Mouse (Mus musculus): Measurements from ENCODE around the gene Arhgdib.

DNA sequence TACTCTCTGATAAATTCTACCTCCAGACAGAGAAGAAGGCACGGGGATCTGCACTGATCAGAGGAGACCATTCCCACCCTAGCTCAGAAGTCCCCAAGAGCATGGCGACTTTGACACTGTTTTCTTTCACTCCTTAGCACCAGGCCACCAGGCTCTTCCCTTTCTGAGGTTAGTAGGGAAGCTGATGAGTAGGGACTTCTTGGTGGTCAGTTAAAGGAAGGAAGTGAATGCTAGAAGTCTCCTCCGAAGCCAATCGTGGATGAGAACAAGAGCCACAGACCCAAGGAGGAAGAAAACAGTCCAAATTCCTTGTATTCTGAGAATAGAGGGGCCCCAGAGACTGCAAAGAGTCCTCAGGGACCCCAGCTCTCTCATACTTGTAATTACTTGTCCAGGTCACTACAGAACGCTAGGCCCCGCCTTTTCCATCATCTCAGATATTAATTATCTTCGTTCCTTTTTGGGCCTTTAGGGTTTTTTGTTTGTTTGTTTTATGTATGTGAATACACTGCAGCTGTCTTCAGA lies 46.9 kb upstream of the Arhgdib start:
- TF ChIP-seq MAFK (IDR thresholded peaks at IDR 0.05; ENCODE audit: insufficient read depth, low read depth, low read length) = no peak
- TF ChIP-seq ZNF384 (IDR thresholded peaks at IDR 0.05; ENCODE audit: low read depth, low read length) = no peak
- TF ChIP-seq ZC3H11A (IDR thresholded peaks at IDR 0.05; ENCODE audit: borderline replicate concordance, low read depth, low read length) = no peak
- TF ChIP-seq HCFC1 (IDR thresholded peaks at IDR 0.05; ENCODE audit: borderline replicate concordance, insufficient read depth, low read length) = no peak
- no peak for TF ChIP-seq CHD2 (IDR thresholded peaks at IDR 0.05; ENCODE audit: low read depth, low read length)

Measured in ES-E14 (cell line).